Mouse (Mus musculus): Measurements from ENCODE around the gene Plagl1.

GRCm38 (mm10) chr10:13118770-13119102 is 58.4 kb downstream of the Plagl1 start:
- TF ChIP-seq CTCF (IDR thresholded peaks at IDR 0.05; ENCODE audit: low read depth) (no peak), EP300 (optimal IDR thresholded peaks at IDR 0.05) (no peak)
